Mouse (Mus musculus) neural tube, embryonic 15.5 days (tissue): Measurements from ENCODE around the gene Tuba1b. TPM values are rescaled to one million over a fixed set of nuclear protein-coding genes. Genes with fewer than 3 reads are reported as not detected.

Source experiments
- ATAC-seq: fragments of 200-750 bp; cut with Nextera tagmentation; 2 replicates; pipeline ENCODE4 v1.8.0; 2017; ENCODE audit warnings: mild to moderate bottlenecking, moderate TSS enrichment, moderate library complexity; ENCODE audit not compliant: low FRiP score
- H3K27ac ChIP-seq: fragments of 300-500 bp; sonication (generic); replicated peaks from 2 replicates; pipeline ENCODE4 v1.5.1; 2015; ENCODE audit warnings: mild to moderate bottlenecking, inconsistent platforms
- H3K27me3 ChIP-seq: fragments of 300-500 bp; sonication (generic); replicated peaks from 2 replicates; pipeline ENCODE4 v1.6.1; 2015; ENCODE audit warnings: inconsistent platforms
- H3K36me3 ChIP-seq: fragments of 300-500 bp; sonication (generic); 2 replicates; pipeline ENCODE4 v1.6.1; 2015; ENCODE audit warnings: inconsistent platforms
- H3K4me1 ChIP-seq: fragments of 300-500 bp; sonication (generic); 2 replicates; pipeline ENCODE4 v1.6.1; 2015; ENCODE audit warnings: inconsistent platforms
- H3K4me2 ChIP-seq: fragments of 300-500 bp; sonication (generic); 2 replicates; pipeline ENCODE4 v1.6.1; 2015; ENCODE audit warnings: inconsistent platforms, mild to moderate bottlenecking, moderate library complexity
- H3K4me3 ChIP-seq: fragments of 300-500 bp; sonication (generic); replicated peaks from 2 replicates; pipeline ENCODE4 v1.5.1; 2015; ENCODE audit warnings: mild to moderate bottlenecking, inconsistent platforms
- H3K9ac ChIP-seq: fragments of 300-500 bp; sonication (generic); replicated peaks from 2 replicates; pipeline ENCODE4 v1.6.1; 2015; ENCODE audit warnings: mild to moderate bottlenecking, inconsistent platforms
- H3K9me3 ChIP-seq: fragments of 300-500 bp; sonication (generic); replicated peaks from 2 replicates; pipeline ENCODE4 v1.6.1; 2016; ENCODE audit warnings: inconsistent platforms
- WGBS: fragments of 180-500 bp; shearing (Covaris S2); methylation state at CpG from one replicate; pipeline ENCODE4 v1.1.7; 2015; ENCODE audit warnings: mixed read lengths; 5-methylcytosine and 5-hydroxymethylcytosine counted together
- polyA plus RNA-seq: library from polyadenylated mRNA; unstranded; fragments of >200 nt; fragmentation: Nextera tagmentation; extraction: Ambion mirVana; gene quantifications from 2 replicates; pipeline ENCODE4 v1.2.1, GENCODE M21; 2015

Tuba1b gene
- polyA plus RNA-seq, 1 experiment from 2014 or later, result 1,446 TPM

GRCm38 (mm10) chr15:98917538-98918498 lies 16.5 kb downstream of the Tuba1b start, which contains the start of gene Lmbr1l:
Gene Lmbr1l (minus strand): TSS chr15:98918231.
- H3K9me3 ChIP-seq, result no peaks in the 10 kb centered on the region
- peak within 1 kb of the TSS; percentile 81 for H3K4me2 ChIP-seq
- H3K9ac ChIP-seq, result peak within 1 kb of the TSS; percentile 83
- H3K36me3 ChIP-seq, result peaks cover 5% of the 10 kb centered on the region
- WGBS, result under 1% methylated on average over 76 of the region's 82 CpGs
- H3K4me1 ChIP-seq, result peaks cover 30% of the 10 kb centered on the region
- ATAC-seq, result peak; percentile 99
- H3K27ac ChIP-seq, result peak within 1 kb of the TSS; percentile 97
- H3K4me3 ChIP-seq, result peak within 1 kb of the TSS; percentile 90
- no peaks in the 10 kb centered on the region for H3K27me3 ChIP-seq

- H3K4me2 ChIP-seq, result peak overlapping the region; percentile 81
- 1% methylated on average over 14 of the region's 14 CpGs for WGBS
These were observed 17.3 kb downstream of the Tuba1b start for GRCm38 (mm10) chr15:98917091-98917490.

GRCm38 (mm10) chr15:98916016-98916415 lies 18.3 kb downstream of the Tuba1b start:
- Histone ChIP-seq H3K27ac (no peak overlapping the region), H3K4me3 (peak overlapping the region; percentile 90), H3K9me3 (no peaks in the 10 kb centered on the region), H3K27me3 (no peaks in the 10 kb centered on the region), H3K4me2 (peak overlapping the region; percentile 81), H3K4me1 (peaks cover 30% of the 10 kb centered on the region), H3K36me3 (peaks cover 23% of the 10 kb centered on the region), H3K9ac (peak overlapping the region; percentile 83)
- 79% methylated on average over 4 of the region's 4 CpGs for WGBS
- ATAC-seq, result no peak

More at GRCm38 (mm10) chr15:98917091-98917490, 17.3 kb downstream of the Tuba1b start:
- Histone ChIP-seq H3K4me1 (peaks cover 30% of the 10 kb centered on the region), H3K4me3 (peak overlapping the region; percentile 90), H3K9me3 (no peaks in the 10 kb centered on the region), H3K9ac (peak overlapping the region; percentile 83), H3K27me3 (no peaks in the 10 kb centered on the region), H3K36me3 (peaks cover 12% of the 10 kb centered on the region), H3K27ac (peak overlapping the region; percentile 97)
- 0 out of 2 replicates have a peak, but pooled peaks have one; percentile 1 for ATAC-seq

GRCm38 (mm10) chr15:98914903-98915302 lies 19.5 kb downstream of the Tuba1b start:
- H3K9me3 ChIP-seq, result no peaks in the 10 kb centered on the region
- ATAC-seq, result no peak
- H3K27me3 ChIP-seq, result no peaks in the 10 kb centered on the region
- H3K4me3 ChIP-seq, result no peak overlapping the region
- no peak overlapping the region for H3K4me2 ChIP-seq
- WGBS, result 96% methylated on average over 6 of the region's 6 CpGs
- H3K9ac ChIP-seq, result no peak overlapping the region
- H3K36me3 ChIP-seq, result peaks cover 33% of the 10 kb centered on the region
- H3K4me1 ChIP-seq, result peaks cover 30% of the 10 kb centered on the region
- H3K27ac ChIP-seq, result no peak overlapping the region

GRCm38 (mm10) chr15:98904692-98905091 lies 29.7 kb downstream of the Tuba1b start:
- ATAC-seq, result no peak

GRCm38 (mm10) chr15:98902600-98902999 lies 31.8 kb downstream of the Tuba1b start:
- WGBS, result 96% methylated on average over 2 of the region's 2 CpGs

More at GRCm38 (mm10) chr15:98904692-98905091, 29.7 kb downstream of the Tuba1b start:
- H3K9me3 ChIP-seq, result no peaks in the 10 kb centered on the region
- H3K4me1 ChIP-seq, result no peaks in the 10 kb centered on the region
- WGBS, result 27% methylated on average over 10 of the region's 10 CpGs
- peaks cover 11% of the 10 kb centered on the region for H3K27me3 ChIP-seq
- H3K4me3 ChIP-seq, result no peak overlapping the region
- H3K4me2 ChIP-seq, result no peak overlapping the region
- peaks cover 58% of the 10 kb centered on the region for H3K36me3 ChIP-seq
- H3K9ac ChIP-seq, result no peak overlapping the region
- no peak overlapping the region for H3K27ac ChIP-seq

GRCm38 (mm10) chr15:98901530-98901929 lies 32.8 kb downstream of the Tuba1b start:
- no peak overlapping the region for H3K4me2 ChIP-seq
- WGBS, result 68% methylated on average over 1 of the region's 1 CpGs
- peaks cover 42% of the 10 kb centered on the region for H3K27me3 ChIP-seq
- H3K9me3 ChIP-seq, result no peaks in the 10 kb centered on the region
- peaks cover 13% of the 10 kb centered on the region for H3K4me1 ChIP-seq
- peaks cover 27% of the 10 kb centered on the region for H3K36me3 ChIP-seq
- H3K4me3 ChIP-seq, result no peak overlapping the region
- H3K27ac ChIP-seq, result no peak overlapping the region
- no peak for ATAC-seq
- no peak overlapping the region for H3K9ac ChIP-seq

More at GRCm38 (mm10) chr15:98902600-98902999, 31.8 kb downstream of the Tuba1b start:
- Histone ChIP-seq H3K4me1 (peaks cover 10% of the 10 kb centered on the region), H3K27ac (no peak overlapping the region), H3K4me2 (no peak overlapping the region), H3K4me3 (no peak overlapping the region), H3K9ac (no peak overlapping the region), H3K9me3 (no peaks in the 10 kb centered on the region), H3K27me3 (peaks cover 32% of the 10 kb centered on the region), H3K36me3 (peaks cover 37% of the 10 kb centered on the region)
- no peak for ATAC-seq

GRCm38 (mm10) chr15:98897928-98898800 lies 36.2 kb downstream of the Tuba1b start, which contains the start of gene Dhh:
Gene Dhh (minus strand): TSS chr15:98898540.
- 1% methylated on average over 39 of the region's 41 CpGs for WGBS
- Histone ChIP-seq H3K27ac (no peak within 1 kb of the TSS), H3K4me3 (peak within 1 kb of the TSS; percentile 22), H3K9me3 (no peaks in the 10 kb centered on the region), H3K4me1 (peaks cover 43% of the 10 kb centered on the region), H3K9ac (0 out of 2 replicates have a peak within 1 kb of the TSS, but pooled peaks have one; percentile 17), H3K27me3 (peaks cover 76% of the 10 kb centered on the region), H3K4me2 (peak within 1 kb of the TSS; percentile 36), H3K36me3 (peaks cover 4% of the 10 kb centered on the region; the same call in 1 of the 2 replicates)
- no peak for ATAC-seq

GRCm38 (mm10) chr15:98897495-98897894 lies 36.9 kb downstream of the Tuba1b start:
- Histone ChIP-seq H3K4me1 (peaks cover 43% of the 10 kb centered on the region), H3K4me2 (peak overlapping the region; percentile 36; the same call in 1 of the 2 replicates), H3K9me3 (no peaks in the 10 kb centered on the region), H3K4me3 (peak overlapping the region; percentile 22), H3K36me3 (no peaks in the 10 kb centered on the region), H3K9ac (0 out of 2 replicates have a peak overlapping the region, but pooled peaks have one; percentile 17), H3K27ac (no peak overlapping the region), H3K27me3 (peaks cover 83% of the 10 kb centered on the region)
- ATAC-seq, result no peak
- 5% methylated on average over 10 of the region's 10 CpGs for WGBS

- peak overlapping the region; percentile 33; the same call in 1 of the 2 replicates for H3K9ac ChIP-seq
- no peaks in the 10 kb centered on the region for H3K9me3 ChIP-seq
- peak overlapping the region; percentile 49 for H3K4me3 ChIP-seq
- 2% methylated on average over 41 of the region's 41 CpGs for WGBS
- H3K4me2 ChIP-seq, result peak overlapping the region; percentile 96
- ATAC-seq, result no peak
- no peak overlapping the region for H3K27ac ChIP-seq
- H3K4me1 ChIP-seq, result peaks cover 47% of the 10 kb centered on the region
- H3K27me3 ChIP-seq, result peaks cover 92% of the 10 kb centered on the region
- H3K36me3 ChIP-seq, result no peaks in the 10 kb centered on the region
These were observed 38.5 kb downstream of the Tuba1b start for GRCm38 (mm10) chr15:98895635-98896589.
